Comparison of ENCODE assay signal across 12 mouse cellular contexts in the genomic region with DNA sequence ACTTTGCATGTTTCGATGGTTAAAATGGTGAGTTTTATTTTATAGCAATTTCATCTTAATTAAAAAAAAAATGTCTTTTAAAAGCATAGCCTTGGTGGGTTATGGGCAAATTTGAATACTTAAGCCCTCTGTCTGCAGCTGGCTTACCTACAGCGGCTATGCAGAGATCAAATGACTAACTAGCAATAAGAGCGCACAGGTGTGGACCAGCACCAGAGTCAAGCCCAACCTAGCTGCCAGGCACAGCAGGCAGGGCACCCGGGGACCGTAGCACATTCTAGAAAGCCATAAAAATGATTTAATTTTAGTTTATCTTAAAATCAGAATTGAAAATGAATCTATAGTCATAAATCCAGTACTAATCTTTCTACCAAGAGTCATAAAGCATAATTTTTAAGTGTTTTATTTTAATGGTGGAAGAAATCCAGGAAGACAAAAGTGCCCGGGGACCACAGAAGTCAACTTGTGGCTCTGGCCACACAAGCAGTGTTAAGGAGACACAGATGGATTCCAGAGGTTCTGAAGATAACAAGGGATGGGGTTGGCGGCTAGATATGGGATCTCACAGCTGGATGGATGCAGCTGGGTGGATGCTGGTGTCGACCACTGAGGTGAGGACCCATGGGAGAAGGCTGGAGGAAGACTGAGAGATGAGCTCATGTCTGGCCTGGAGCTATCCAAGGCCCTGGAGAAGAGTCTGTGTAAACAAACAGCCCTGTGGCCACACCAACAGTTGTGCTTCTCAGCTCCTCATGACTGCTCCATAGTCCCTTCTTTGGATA. TPM values are rescaled to one million over a fixed set of nuclear protein-coding genes. Genes with fewer than 3 reads are reported as not detected.
DNase-seq lines count a peak whose midpoint lies in the region; ATAC-seq lines count a peak whose summit lies in the region.
"Had no signal": no experiment of that assay in that cellular context is flagged by ENCODE, and none has a peak within 500 bp of the region (broad histone marks: within the 10 kb centered on the region; RNA-seq: fewer than 3 reads in every experiment).

No protein-coding gene starts in this region.

- peak; percentile 68; the same call in 1 of the 2 replicates for ATAC-seq in limb, embryonic 12.5 days (ENCODE audit: insufficient number of reproducible peaks, insufficient read depth, low FRiP score, low TSS enrichment, low read depth)
- ATAC-seq: midbrain, embryonic 13.5 days had no signal

- no peaks in the 10 kb centered on the region for H3K9me3 ChIP-seq in limb, embryonic 12.5 days
- no peaks in the 10 kb centered on the region for H3K9me3 ChIP-seq in limb, embryonic 10.5 days (replicated peaks)
- H3K9me3 ChIP-seq: liver, embryonic 13.5 days; midbrain, embryonic 13.5 days had no signal

- H3K9ac ChIP-seq in limb, embryonic 12.5 days (replicated peaks) = no peak overlapping the region
- H3K9ac ChIP-seq: liver, embryonic 13.5 days; midbrain, embryonic 13.5 days had no signal

- H3K4me2 ChIP-seq in limb, embryonic 12.5 days = no peak overlapping the region
- H3K4me2 ChIP-seq: liver, embryonic 13.5 days; midbrain, embryonic 13.5 days had no signal

- H3K36me3 ChIP-seq in limb, embryonic 12.5 days = no peaks in the 10 kb centered on the region
- no peaks in the 10 kb centered on the region for H3K36me3 ChIP-seq in limb, embryonic 10.5 days
- H3K36me3 ChIP-seq: liver, embryonic 13.5 days; midbrain, embryonic 13.5 days had no signal

- H3K27ac ChIP-seq in limb, embryonic 12.5 days = peak overlapping the region; percentile 0; the same call in 1 of the 2 replicates
- H3K27ac ChIP-seq in limb, embryonic 10.5 days = no peak overlapping the region
- H3K27ac ChIP-seq: liver, embryonic 13.5 days; midbrain, embryonic 13.5 days had no signal

- H3K4me3 ChIP-seq in limb, embryonic 12.5 days (replicated peaks) = no peak overlapping the region
- H3K4me3 ChIP-seq in limb, embryonic 10.5 days = no peak overlapping the region
- H3K4me3 ChIP-seq: liver, embryonic 13.5 days; midbrain, embryonic 13.5 days had no signal

- H3K27me3 ChIP-seq in limb, embryonic 12.5 days = no peaks in the 10 kb centered on the region
- no peaks in the 10 kb centered on the region for H3K27me3 ChIP-seq in limb, embryonic 10.5 days (ENCODE audit: low read depth, poor library complexity, severe bottlenecking)
- H3K27me3 ChIP-seq: liver, embryonic 13.5 days; midbrain, embryonic 13.5 days had no signal

- DNase-seq in limb, embryonic 10.5 days (ENCODE audit: low spot score) = no peak
- peak; percentile 65 to 71 for DNase-seq in heart, adult 9 months (ENCODE audit: low spot score in 2 of 2)
- DNase-seq in kidney, postnatal 10 days = peak; percentile 73
- DNase-seq in thymus, postnatal 25 days = peak; percentile 23
- no peak for DNase-seq in left cerebral cortex, adult 18-20 months (ENCODE audit: low spot score in 2 of 2)
- DNase-seq in adrenal gland, adult 2 months = no peak
- DNase-seq: cerebellum, adult 9-11 months; layer of hippocampus, postnatal 36 days; liver, embryonic 13.5 days; lung, postnatal 36 days had no signal

- H3K4me1 ChIP-seq in limb, embryonic 12.5 days (replicated peaks) = peaks cover 21% of the 10 kb centered on the region
- H3K4me1 ChIP-seq in limb, embryonic 10.5 days = peaks cover 13% of the 10 kb centered on the region
- H3K4me1 ChIP-seq: liver, embryonic 13.5 days; midbrain, embryonic 13.5 days had no signal

- 46% methylated on average over 8 of the region's 8 CpGs for WGBS in limb, embryonic 12.5 days
- WGBS in limb, embryonic 10.5 days = 77% methylated on average over 8 of the region's 8 CpGs

RNA-seq across cellular contexts. Expression of a gene that starts 46.5 kb away (rescaled TPM):
- 13.2 and 14.2 TPM in 2 replicates for polyA plus RNA-seq in limb, embryonic 12.5 days (2016; fragmentation: Nextera tagmentation; extraction: Ambion mirVana)
- polyA plus RNA-seq in limb, embryonic 10.5 days (2016; fragmentation: Nextera tagmentation; extraction: Ambion mirVana) = 4.2 and 5.0 TPM in 2 replicates
- total RNA-seq in left cerebral cortex, adult 18-20 months (2021) = 10 to 100 TPM in 1 of 2 experiments, 1 to 10 TPM in 1; 9.7 to 12.7 TPM
- 1 to 10 TPM; 2.5 to 3.8 TPM for total RNA-seq in adrenal gland, adult 2 months (2021)
- 3.0 and 3.7 TPM in 2 replicates for polyA plus RNA-seq in adrenal gland, adult 2 months (2012; rRNA removed)

Comparison
In these comparisons a context has a peak if more than half of its experiments do, and no peak if none do; other contexts are left out.
1. DNase-seq: peak in heart, adult 9 months (2 of 2), kidney, postnatal 10 days (single experiment) and thymus, postnatal 25 days (single experiment); none in limb, embryonic 10.5 days (single experiment), left cerebral cortex, adult 18-20 months (0 of 2) and adrenal gland, adult 2 months (single experiment).